Mouse (Mus musculus): ENCODE measurements around the gene Acox1. TPM values are rescaled to one million over a fixed set of nuclear protein-coding genes. Genes with fewer than 3 reads are reported as not detected.
A peak's percentile ranks its signal among the peaks of the same experiment; 100 is the strongest.

The Acox1 gene
- polyA plus RNA-seq, 1 experiment, result 18.0 TPM

DNA sequence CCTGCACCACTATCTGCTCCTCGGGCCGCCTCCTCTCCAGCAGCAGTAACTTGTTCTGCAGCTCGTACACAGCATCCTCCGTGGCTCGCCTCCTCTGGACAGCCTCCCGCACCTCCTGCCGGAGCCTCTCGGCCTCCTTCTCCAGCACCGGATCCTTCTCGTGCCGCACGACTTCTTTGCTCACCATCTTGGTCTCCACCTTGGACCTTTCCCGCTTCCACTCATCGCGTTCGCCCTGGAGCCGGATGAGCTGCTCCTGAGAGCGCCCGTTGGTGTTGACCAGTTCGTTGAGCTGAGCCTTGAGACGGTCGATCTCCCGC, 23.9 kb upstream of the Acox1 start:
- Histone ChIP-seq H3K9me3 (replicated peaks; ENCODE audit: control insufficient read depth, insufficient read depth, low read length, poor library complexity, severe bottlenecking) (no peaks in the 10 kb centered on the region), H3K4me1 (ENCODE audit: control insufficient read depth, insufficient read depth, low read length) (no peaks in the 10 kb centered on the region), H3K36me3 (ENCODE audit: control insufficient read depth, insufficient read depth, low read length, poor library complexity, severe bottlenecking) (no peaks in the 10 kb centered on the region), H3K27me3 (ENCODE audit: control insufficient read depth, insufficient read depth, low read length, poor library complexity, severe bottlenecking) (no peaks in the 10 kb centered on the region), H3K9ac (ENCODE audit: low read depth, poor library complexity, severe bottlenecking) (peak overlapping the region; percentile 41), H3K4me3 (ENCODE audit: low read depth, low read length) (peak overlapping the region; percentile 57), H3K27ac (ENCODE audit: insufficient read depth, low read length) (no peak overlapping the region)
- TF ChIP-seq EP300 (IDR thresholded peaks at IDR 0.05; ENCODE audit: insufficient read depth, low read depth, low read length) (no peak), CTCF (IDR thresholded peaks at IDR 0.05; ENCODE audit: low read depth, low read length) (no peak), POLR2A (IDR thresholded peaks at IDR 0.05; ENCODE audit: insufficient read depth, low read length) (no peak)

GRCm38 (mm10) chr11:116221931-116222739, 23.3 kb upstream of the Acox1 start:
- no peaks in the 10 kb centered on the region for H3K9me3 ChIP-seq (replicated peaks; ENCODE audit: control insufficient read depth, insufficient read depth, low read length, poor library complexity, severe bottlenecking)
- no peaks in the 10 kb centered on the region for H3K27me3 ChIP-seq (ENCODE audit: control insufficient read depth, insufficient read depth, low read length, poor library complexity, severe bottlenecking)
- no peaks in the 10 kb centered on the region for H3K36me3 ChIP-seq (ENCODE audit: control insufficient read depth, insufficient read depth, low read length, poor library complexity, severe bottlenecking)
- no peaks in the 10 kb centered on the region for H3K4me1 ChIP-seq (ENCODE audit: control insufficient read depth, insufficient read depth, low read length)
- TF ChIP-seq POLR2A (IDR thresholded peaks at IDR 0.05; ENCODE audit: insufficient read depth, low read length) (no peak), EP300 (IDR thresholded peaks at IDR 0.05; ENCODE audit: insufficient read depth, low read depth, low read length) (no peak), CTCF (IDR thresholded peaks at IDR 0.05; ENCODE audit: low read depth, low read length) (no peak)
- H3K4me3 ChIP-seq (ENCODE audit: low read depth, low read length), result peak overlapping the region; percentile 57
- no peak overlapping the region for H3K27ac ChIP-seq (ENCODE audit: insufficient read depth, low read length)
- H3K9ac ChIP-seq (ENCODE audit: low read depth, poor library complexity, severe bottlenecking), result peak overlapping the region; percentile 41

DNA sequence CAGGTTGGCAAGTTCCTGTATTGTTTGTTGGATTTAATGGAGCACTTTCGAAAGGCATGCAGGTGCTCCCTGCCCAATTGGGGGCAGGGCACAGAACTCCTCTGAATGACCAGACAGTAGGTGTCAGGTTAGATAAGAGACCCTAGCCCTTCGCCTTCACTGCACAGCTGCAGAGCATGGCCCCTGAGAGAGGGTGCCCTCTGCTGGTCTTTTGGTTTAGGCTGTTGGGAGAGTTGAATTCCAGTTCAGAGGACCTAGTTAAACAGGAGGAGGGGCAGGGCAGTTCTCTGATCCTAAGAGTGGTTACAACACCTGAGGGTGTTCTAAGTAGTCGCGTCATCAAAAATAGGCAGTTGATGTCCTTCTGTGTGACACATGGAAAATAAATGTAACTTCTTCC, 21.0 kb upstream of the Acox1 start:
- Histone ChIP-seq H3K36me3 (ENCODE audit: control insufficient read depth, insufficient read depth, low read length, poor library complexity, severe bottlenecking) (no peaks in the 10 kb centered on the region), H3K27me3 (ENCODE audit: control insufficient read depth, insufficient read depth, low read length, poor library complexity, severe bottlenecking) (no peaks in the 10 kb centered on the region), H3K27ac (ENCODE audit: insufficient read depth, low read length) (no peak overlapping the region), H3K9me3 (replicated peaks; ENCODE audit: control insufficient read depth, insufficient read depth, low read length, poor library complexity, severe bottlenecking) (no peaks in the 10 kb centered on the region), H3K9ac (ENCODE audit: low read depth, poor library complexity, severe bottlenecking) (no peak overlapping the region), H3K4me1 (ENCODE audit: control insufficient read depth, insufficient read depth, low read length) (no peaks in the 10 kb centered on the region), H3K4me3 (ENCODE audit: low read depth, low read length) (no peak overlapping the region)
- no peak for TF ChIP-seq POLR2A (IDR thresholded peaks at IDR 0.05; ENCODE audit: insufficient read depth, low read length)
- peak; percentile 84 for TF ChIP-seq CTCF (IDR thresholded peaks at IDR 0.05; ENCODE audit: low read depth, low read length)

- no peaks in the 10 kb centered on the region for H3K4me1 ChIP-seq (ENCODE audit: control insufficient read depth, insufficient read depth, low read length)
- no peak for TF ChIP-seq POLR2A (IDR thresholded peaks at IDR 0.05; ENCODE audit: insufficient read depth, low read length)
- TF ChIP-seq CTCF (IDR thresholded peaks at IDR 0.05; ENCODE audit: low read depth, low read length), result no peak
- TF ChIP-seq EP300 (IDR thresholded peaks at IDR 0.05; ENCODE audit: insufficient read depth, low read depth, low read length), result no peak
- no peak overlapping the region for H3K27ac ChIP-seq (ENCODE audit: insufficient read depth, low read length)
- no peaks in the 10 kb centered on the region for H3K9me3 ChIP-seq (replicated peaks; ENCODE audit: control insufficient read depth, insufficient read depth, low read length, poor library complexity, severe bottlenecking)
- H3K9ac ChIP-seq (ENCODE audit: low read depth, poor library complexity, severe bottlenecking), result no peak overlapping the region
- H3K27me3 ChIP-seq (ENCODE audit: control insufficient read depth, insufficient read depth, low read length, poor library complexity, severe bottlenecking), result no peaks in the 10 kb centered on the region
- no peak overlapping the region for H3K4me3 ChIP-seq (ENCODE audit: low read depth, low read length)
- no peaks in the 10 kb centered on the region for H3K36me3 ChIP-seq (ENCODE audit: control insufficient read depth, insufficient read depth, low read length, poor library complexity, severe bottlenecking)
Observed at GRCm38 (mm10) chr11:116218737-116219400, 20.0 kb upstream of the Acox1 start.

GRCm38 (mm10) chr11:116218263-116218662, 19.4 kb upstream of the Acox1 start:
- Histone ChIP-seq H3K27ac (ENCODE audit: insufficient read depth, low read length) (no peak overlapping the region), H3K9me3 (replicated peaks; ENCODE audit: control insufficient read depth, insufficient read depth, low read length, poor library complexity, severe bottlenecking) (no peaks in the 10 kb centered on the region), H3K27me3 (ENCODE audit: control insufficient read depth, insufficient read depth, low read length, poor library complexity, severe bottlenecking) (no peaks in the 10 kb centered on the region), H3K4me3 (ENCODE audit: low read depth, low read length) (no peak overlapping the region), H3K4me1 (ENCODE audit: control insufficient read depth, insufficient read depth, low read length) (no peaks in the 10 kb centered on the region), H3K9ac (ENCODE audit: low read depth, poor library complexity, severe bottlenecking) (no peak overlapping the region), H3K36me3 (ENCODE audit: control insufficient read depth, insufficient read depth, low read length, poor library complexity, severe bottlenecking) (no peaks in the 10 kb centered on the region)
- TF ChIP-seq CTCF (IDR thresholded peaks at IDR 0.05; ENCODE audit: low read depth, low read length) (no peak), POLR2A (IDR thresholded peaks at IDR 0.05; ENCODE audit: insufficient read depth, low read length) (no peak), EP300 (IDR thresholded peaks at IDR 0.05; ENCODE audit: insufficient read depth, low read depth, low read length) (no peak)

DNA sequence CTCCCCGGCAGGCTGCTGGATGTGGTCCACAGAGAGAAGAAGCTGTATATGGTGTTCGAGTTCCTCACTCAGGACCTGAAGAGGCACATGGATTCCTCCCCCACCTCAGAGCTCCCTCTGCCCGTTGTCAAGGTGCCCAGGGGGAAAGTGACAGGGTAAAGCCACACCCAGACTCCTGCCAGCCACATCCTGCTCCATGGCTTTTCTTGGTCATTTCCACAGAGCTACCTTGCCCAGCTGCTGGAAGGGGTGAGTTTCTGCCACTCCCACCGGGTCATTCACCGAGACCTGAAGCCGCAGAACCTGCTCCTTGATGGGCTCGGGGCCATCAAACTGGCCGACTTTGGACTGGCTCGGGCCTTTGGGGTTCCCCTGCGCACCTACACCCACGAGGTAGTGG, 17.7 kb upstream of the Acox1 start:
- Histone ChIP-seq H3K9me3 (replicated peaks; ENCODE audit: control insufficient read depth, insufficient read depth, low read length, poor library complexity, severe bottlenecking) (no peaks in the 10 kb centered on the region), H3K9ac (ENCODE audit: low read depth, poor library complexity, severe bottlenecking) (no peak overlapping the region), H3K4me3 (ENCODE audit: low read depth, low read length) (no peak overlapping the region), H3K27me3 (ENCODE audit: control insufficient read depth, insufficient read depth, low read length, poor library complexity, severe bottlenecking) (no peaks in the 10 kb centered on the region), H3K27ac (ENCODE audit: insufficient read depth, low read length) (no peak overlapping the region), H3K4me1 (ENCODE audit: control insufficient read depth, insufficient read depth, low read length) (peaks cover 1% of the 10 kb centered on the region), H3K36me3 (ENCODE audit: control insufficient read depth, insufficient read depth, low read length, poor library complexity, severe bottlenecking) (no peaks in the 10 kb centered on the region)
- TF ChIP-seq CTCF (IDR thresholded peaks at IDR 0.05; ENCODE audit: low read depth, low read length) (no peak), POLR2A (IDR thresholded peaks at IDR 0.05; ENCODE audit: insufficient read depth, low read length) (no peak), EP300 (IDR thresholded peaks at IDR 0.05; ENCODE audit: insufficient read depth, low read depth, low read length) (no peak)

All from ES-Bruce4 (cell line).